Mouse (Mus musculus) urinary bladder, postnatal 25 days (tissue): ENCODE results near the gene Apol7e.
"Not testable (repeated sequence)": the region's sequence is repeated elsewhere in the genome, so short reads cannot be mapped to it uniquely, and the experiment has no call there.

Experiments
- DNase-seq: peaks from one replicate; pipeline ENCODE4 v3.0.0; 2022; ENCODE audit warnings: low spot score

The Apol7e gene

DNA sequence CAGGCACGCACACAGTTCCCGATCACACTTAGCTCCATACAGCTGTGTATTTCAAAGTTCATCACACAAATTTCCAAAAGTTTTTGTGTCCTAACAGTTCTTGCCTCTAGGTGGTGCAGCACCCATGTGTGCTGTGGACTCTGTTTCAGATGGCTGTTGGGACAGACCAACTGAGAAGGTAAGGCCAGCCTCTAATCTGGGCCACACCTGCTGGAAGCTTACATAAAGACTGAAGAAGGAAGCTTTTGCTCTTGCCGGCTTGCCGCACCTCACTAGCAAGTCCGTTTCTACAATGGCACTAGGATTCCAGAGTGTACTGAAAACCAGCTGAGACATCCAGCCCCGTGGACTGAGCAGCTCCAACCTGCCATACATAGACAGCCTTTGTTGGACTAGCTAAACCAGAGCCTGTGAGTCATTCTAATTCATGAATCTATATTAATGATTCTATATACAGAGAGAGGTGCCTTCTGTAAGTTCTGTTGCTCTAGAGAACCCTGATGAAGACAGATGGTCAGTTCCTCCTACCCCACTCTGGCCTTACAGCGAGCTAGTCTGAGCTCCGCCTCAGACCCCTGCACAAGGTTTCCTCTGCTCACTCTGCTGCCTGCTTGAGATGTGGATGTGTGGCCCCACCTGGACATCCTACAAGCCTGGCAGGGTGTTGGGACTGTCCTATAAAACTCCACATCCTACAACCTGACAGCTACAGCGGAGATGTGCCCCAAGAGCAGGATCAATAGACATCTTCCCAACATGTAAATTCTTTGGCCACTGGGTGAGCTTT lies 42.0 kb downstream of the Apol7e start:
- no peak for DNase-seq

DNA sequence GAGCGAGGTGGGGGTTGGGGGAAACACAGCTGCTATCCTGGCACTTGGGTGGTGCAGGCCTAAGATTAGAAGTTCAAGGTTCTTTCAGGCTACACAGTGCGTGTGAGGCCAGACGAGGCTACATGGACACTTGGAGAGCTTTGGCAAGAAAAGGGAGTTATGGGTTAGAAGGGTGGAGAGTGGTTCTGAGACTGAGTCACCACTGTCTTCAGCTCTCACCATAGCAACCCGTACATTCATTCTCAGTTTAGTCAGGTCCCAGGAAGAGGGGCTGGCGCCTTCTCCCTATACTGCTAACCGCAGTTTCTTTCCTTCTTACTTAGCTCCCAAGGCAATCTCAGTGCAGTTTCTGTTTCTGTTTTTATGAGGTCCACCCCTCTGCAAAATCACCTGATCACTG lies 42.9 kb downstream of the Apol7e start:
- DNase-seq, result not testable (repeated sequence)

DNA sequence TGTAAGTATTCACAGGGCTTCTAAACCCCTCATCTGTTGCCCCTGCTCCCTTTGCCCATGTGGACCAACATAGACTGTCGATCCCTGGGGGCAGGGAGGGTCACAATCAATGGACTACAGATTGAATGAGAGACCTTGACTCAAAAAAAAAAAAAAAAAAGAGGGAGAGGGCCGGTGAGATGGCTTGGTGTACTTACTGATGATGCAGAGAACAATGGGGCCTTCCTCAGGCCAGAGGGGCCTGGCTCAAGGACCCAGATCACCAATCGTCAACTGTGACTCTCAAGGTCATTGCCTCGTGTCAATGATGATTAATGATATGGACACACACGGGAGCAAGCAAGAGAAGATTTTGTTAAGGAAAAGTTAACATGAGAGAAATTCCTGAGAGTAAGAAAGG lies 46.0 kb downstream of the Apol7e start:
- DNase-seq, result no peak

DNA sequence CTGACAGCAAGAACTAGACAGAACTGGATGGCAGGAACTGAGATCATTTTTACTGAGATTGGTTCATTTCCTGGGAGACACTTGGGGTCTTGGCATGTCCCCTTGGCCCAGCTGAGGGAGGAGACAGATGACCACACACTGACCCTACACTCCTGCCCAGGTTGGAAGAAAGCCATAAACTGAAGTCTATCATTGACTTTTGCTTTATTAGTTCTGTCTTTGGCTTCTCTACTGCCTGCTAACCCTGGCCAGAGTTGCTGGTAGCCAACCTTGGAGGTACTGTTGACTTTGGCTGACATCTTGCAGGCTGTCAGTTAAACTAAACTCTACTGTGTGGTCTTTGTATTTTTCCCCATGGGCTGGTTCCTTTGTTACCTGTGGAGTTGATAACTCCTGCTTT lies 46.4 kb downstream of the Apol7e start:
- DNase-seq, result no peak

DNA sequence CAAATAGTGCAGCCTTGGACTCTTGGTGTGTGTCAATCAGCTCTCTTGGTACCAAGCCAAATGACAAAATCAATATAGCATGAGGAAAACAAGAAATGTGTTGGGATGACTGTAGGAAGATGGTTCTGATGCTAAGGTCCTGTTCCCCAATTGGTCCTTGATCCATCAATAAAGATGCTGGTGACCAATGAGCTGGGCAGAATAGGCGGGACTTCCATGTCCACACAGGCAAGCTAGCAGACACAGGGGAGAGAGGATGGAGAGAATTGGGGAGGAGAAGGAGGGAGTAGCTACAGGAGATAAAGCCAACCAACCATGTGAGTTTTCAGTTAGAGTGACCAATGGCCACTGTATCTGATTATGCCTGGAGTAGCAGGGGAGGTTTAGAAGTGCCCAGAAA lies 47.7 kb downstream of the Apol7e start:
- DNase-seq, result no peak

DNA sequence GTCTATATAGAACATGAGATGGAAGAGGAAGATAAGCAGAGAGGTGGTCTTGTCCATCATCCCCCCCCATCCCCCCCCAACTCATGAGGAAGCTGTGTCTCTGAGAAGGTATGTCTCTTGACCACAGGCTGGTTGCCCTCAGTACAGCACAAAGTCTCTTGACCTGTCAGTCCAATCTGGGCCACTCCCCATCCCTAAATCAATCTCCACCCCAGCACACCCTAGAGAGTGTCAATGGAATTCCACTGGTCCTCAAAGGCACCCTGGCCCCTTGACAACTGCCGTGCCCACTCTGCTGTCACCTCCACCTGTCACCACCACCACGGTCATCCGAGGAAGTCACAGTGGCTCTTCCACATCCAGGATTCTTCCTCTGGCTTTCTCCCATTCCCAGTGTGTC lies 49.8 kb downstream of the Apol7e start:
- DNase-seq, result no peak

DNA sequence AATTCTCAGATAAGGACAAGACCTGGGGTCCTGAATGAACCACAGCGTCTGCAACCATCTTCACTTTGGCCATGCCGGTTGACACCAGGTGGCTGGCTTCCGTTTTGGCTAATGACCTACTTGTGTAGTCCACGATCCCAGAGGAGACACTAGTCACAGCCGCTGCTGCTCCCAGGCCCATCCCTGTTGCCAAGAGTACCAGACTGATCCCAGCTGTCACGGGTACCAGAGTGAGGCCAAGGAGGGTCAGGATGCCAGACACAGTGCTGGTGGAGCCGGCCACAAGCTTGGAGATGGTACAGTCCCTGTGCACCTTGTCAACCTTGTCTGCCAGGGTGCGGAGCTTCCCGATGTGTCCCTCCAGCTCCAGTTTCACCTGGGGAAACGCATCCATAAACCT lies 51.1 kb downstream of the Apol7e start:
- DNase-seq, result no peak

DNA sequence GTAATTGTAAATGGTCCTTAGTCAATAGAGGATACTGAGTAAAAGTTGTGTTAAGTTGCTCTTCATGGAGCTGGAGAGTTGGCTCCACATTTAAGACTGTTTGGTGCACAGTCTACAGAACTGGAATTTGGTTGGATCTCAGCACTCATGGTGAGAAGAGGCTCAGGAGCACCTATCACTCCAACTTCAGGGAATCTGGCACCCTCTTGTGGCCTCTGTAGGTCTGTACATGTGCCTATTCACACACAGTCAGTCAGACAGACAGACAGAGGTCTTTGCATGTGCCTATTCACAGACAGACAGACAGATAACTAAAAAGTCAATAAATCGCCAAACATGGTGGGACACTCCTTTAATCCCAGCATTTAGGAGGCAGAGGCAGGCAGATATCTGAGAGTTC lies 51.8 kb downstream of the Apol7e start:
- no peak for DNase-seq

DNA sequence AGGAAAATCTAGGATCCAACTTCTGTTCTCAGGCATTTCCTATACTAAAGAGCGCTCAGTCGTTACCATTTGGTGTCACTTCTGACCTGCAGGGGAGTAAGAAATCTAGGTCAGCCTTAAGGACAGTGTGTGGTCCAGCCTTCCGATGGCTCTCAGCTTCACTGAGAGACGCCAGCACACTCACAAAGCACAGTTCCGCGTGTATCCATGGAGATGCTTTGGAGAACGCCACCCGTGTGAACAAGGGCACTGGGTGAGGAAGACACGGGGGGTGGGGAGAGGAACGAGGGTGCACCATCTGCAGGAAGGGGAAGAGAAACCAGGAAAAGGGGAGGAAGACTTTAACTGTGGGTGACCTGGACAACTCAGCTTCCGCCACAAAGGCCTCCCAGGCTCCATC lies 53.8 kb downstream of the Apol7e start:
- DNase-seq, result no peak

DNA sequence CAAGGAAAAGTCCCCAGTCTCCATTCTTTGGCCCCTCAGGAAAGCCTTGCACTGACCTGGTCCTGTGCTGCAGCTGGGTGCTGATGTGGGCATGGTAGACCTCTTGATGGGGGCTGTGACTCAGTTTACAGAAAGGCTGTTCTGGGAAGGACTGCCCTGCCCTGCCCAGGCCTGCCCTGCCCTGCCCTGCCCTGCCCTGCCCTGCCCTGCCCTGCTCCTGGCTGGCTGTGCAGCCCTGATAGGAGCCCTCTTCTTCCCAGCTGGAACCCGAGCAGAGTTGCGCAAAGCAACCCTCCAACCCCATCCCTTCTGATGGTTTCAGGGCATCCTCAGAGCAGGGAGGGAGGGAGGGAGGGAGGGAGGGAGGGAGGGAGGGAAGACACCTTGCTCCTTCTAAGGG lies 56.5 kb downstream of the Apol7e start:
- DNase-seq, result no peak

DNA sequence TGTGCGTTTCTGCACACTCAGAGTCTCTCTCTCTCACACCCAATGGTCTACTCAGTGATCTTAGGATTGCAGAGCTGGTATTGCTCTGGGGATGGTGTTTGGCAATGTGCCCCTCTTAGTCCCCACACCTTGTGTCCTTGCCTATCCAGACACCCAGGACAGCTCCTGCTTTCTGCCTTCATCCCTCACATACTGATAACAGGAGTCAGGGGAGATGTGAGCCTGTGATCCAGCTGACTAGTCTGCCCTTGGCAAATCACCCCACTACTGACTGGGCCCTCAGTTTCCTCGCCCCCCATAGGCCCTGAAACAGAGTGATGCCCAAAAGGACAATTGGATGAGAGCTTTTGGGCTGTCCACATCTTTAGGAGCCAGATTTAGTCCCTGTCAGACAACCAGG lies 57.4 kb downstream of the Apol7e start:
- DNase-seq, result no peak

DNA sequence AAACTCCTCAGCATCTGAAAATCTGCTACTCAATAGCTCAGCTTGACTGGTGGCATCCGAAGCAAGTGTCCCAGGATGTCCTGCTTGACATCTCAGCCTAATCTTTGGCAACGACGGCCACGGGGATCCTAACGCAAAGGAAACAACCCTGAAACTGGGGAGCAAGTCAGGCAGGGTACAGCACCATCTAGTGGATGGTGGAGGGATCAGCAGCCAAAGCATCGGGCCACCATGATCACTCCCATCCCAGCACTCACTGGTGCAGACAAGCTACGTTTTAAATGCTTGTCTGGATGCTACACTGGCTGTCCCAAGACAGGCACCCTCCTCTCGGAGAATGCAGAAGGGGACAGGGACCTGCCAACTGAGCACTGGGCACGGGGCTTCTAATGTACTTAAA lies 58.2 kb downstream of the Apol7e start, which contains the start of gene Apol8:
Apol8 (minus strand) TSS at position 156 of the 400 bp plus-strand sequence.
- peak; percentile 42 for DNase-seq

DNA sequence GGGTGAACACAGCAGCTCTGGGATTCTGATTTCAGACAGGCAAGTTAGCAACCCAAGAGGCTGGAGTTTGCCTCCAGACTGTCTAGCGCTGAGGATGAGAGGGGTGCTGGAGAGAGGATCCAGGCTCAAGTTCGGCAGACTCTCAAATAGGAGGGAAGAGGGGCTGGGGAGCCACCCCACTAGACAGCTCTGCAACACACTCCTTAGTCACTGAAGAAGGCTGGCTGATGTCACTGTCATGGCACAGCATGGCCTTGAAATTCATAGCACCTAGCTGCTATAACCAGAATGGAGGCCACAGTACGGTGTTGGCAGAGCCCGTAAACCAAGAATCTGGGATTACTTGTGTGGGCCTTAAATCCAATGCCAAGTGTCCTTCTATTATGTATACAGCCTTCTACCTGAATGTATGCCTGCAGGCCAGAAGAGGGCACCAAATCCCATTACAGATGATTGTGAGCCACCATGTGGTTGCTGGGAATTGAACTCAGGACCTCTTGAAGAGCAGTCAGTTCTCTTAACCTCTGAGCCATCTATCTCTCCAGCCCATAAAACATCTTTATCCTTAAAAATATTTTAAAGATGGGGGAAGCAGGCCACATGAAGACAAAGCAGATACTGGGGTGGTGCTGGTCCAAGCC lies 59.0 kb downstream of the Apol7e start:
- DNase-seq, result no peak

DNA sequence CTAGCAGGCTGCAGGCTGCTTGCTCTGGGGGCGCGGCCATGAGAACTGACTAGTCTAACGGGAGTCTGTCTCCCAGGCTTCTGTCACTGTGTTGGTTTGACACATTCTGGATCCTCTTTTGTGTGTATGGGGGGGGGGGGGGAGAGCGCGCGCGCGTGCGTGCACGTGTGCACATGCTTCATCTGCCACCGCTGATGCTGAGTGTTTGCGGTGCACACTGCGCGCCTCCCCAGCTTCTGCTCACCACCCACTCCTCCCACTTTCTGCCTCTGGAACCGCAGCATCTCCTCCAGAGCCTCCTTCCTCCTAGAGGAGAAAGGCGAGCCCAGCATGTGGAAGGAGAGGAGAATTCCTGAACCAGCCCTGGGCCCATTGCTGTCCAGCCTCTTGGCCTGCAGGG lies 61.4 kb downstream of the Apol7e start:
- DNase-seq, result no peak

DNA sequence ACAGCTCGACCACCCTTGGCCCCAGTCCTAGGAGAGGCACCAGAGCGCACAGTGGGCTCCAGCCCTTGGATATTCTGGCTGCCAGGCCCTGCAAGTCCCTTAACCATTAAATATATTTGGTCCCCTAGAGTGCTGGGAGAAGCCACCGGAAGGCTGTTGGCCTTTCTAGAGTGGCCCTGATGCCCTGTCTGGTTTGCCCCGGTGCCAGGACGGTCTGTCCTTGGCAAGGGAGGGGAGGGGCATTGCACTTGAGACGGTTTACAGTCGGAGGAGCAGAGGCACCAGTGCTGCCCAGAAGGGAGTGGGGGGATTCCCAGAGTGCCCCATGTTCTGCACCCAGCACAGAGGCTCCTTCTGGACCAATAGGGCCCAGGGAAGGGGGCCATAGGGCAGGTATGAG lies 62.4 kb downstream of the Apol7e start:
- DNase-seq, result no peak

DNA sequence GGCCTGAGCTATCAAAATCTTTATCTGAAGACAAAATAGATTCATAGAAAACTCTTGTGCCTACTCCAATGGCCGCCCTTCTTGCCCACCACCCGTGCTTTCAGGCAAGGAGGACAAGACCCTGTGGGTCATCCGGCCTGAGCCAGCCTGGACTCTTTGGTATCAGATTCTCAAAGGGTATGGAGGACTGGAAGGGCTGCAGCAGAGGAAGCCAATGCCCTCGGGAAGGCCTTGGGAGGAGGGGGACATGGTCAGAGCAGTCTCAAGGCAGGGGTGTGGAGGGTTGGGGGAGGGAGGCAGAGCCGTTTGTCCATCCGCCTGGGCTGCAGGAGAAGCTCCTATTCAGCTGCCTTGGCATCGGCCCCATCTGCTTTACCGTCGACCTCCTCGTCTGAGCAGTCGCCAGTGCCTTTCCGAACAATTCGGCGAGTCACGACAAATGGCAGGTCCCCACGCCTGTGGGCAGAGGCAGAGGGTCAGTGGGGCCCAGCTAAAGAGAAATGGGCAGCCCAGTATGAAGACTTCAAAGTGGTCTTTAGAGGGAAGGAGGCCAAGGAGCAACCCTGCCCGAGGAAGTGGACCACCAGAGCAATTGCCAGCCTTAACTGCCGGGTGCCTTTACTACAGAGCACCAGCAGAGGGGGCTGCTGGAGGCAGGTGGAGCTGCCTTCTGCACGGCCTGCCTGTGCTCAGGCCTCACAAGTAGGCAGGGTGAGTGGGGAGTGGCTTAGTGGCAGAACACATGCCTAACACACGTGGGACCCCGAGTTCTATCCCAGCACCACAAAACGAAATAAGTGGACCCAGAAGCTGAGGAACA lies 63.1 kb downstream of the Apol7e start:
- no peak for DNase-seq

DNA sequence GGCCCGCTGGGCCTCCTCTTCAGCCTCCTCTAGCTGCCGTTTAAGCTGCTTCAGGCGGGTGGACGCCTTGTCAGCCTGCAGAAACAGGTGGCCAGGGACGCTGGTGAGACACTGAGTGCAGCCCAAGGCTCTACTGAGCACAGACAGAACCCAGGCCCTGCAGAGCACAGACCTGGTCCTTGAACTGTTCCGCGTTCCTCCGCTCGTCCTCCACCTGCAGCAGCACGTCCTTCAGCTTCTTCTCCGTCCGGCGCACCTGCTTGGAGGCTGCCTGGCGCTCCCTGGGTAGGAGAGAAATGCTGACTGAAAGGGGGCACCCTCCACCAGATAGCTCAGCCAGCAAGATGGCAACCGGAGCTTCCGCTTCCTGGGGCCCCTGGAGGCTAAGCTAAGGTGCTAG lies 64.4 kb downstream of the Apol7e start:
- DNase-seq, result no peak

DNA sequence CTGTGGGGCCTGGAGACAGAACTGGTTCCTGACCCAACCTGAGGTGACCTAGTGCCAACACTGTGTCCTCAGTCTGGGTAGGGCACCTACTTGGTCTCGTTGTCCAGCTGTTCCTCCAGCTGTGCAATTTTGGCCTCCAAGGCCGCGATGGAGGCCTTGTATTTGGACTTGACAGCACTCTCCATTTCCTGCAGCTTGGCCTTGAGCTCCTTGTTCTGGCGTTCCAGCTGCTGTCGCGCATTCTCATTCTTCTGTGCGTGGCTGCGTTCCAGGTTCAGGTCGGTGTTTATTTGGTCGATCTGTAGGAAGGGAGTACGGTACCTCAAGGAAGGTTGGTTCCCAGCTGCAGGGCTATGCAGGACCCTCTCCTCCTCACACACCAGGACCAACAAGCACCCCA lies 65.0 kb downstream of the Apol7e start:
- no peak for DNase-seq

DNA sequence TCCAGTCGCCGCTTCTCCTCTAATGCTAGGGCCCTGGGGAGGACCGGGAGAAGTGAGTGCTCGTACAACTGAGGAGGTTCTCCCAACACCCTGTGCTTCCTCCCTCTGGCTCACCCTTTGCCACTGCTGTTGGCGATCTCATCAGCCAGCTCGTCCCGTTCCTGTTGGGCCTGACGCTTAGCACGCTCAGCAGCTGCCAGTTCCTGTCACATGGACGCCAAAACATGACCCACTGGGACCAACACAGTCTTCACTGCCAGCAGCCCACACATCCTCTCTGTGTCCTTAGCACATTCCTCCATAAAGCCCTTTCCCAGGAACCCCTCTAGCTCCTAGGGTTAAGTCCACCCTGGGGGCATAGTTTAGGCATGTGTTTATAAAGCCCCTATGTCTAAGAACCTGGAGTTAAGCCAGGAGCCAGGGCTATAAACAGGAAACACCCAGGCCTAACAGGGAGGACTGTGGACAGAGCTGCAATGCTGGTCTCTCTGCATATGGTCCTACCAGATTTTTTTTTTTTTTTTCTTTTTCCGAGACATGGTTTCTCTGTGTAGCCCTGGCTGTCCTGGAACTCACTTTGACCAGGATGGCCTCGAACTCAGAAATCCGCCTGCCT lies 65.8 kb downstream of the Apol7e start:
- no peak for DNase-seq

DNA sequence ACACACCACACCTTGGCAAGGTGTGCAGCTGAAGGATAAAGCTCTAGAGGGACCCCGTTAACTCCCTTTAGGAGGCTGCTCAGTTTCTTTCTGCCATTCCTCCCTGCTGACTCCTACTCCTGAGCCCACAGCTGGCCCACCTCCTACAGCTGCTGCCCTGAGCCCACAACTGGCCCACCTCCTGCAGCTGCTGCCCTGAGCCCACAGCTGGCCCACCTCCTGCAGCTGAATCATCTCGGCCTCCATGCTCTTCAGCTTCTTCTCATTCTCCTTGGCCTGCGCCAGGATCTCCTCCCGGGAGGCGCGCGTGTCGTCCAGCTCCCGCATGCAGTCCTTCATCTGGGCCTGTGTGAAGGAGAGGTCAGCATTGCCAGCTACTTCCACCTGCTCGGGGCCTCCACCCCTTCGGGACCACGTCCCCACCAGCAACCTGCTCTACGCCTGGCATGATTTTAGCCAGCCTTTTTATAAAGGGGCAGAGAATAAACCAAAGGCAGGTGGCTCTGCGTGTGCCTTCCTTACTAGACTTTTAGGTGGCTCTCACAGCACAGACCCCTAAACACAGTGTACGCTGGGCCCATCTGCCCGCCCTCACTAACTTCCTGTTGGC lies 66.9 kb downstream of the Apol7e start:
- no peak for DNase-seq

DNA sequence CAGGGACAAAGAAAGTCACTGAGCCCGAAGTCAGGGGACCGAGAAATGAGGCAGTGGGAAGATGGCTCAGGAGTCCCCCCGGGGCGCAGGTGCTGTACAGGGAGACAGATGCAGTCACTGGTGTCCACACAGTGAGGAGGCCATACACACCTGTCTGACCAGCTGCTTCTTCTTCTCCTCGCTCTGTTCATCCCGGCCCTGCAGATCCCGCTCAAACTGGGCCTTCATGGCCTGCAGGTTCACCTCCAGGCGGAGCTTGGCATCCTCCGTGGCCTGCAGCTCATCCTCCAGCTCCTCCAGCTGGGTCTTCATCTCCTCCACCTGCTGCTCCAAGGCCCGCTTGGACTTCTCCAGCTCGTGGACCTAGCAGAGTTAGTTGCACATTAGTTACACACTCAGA lies 68.3 kb downstream of the Apol7e start:
- DNase-seq, result no peak
